Mouse (Mus musculus) liver, embryonic 12.5 days (tissue): ENCODE measurements at regions not wholly inside any gene's neighbourhood (a gene's known extent, or its start where the extent isn't known, plus 50 kb on each side); places are given as distances from the start of the nearest gene placed in this dataset.

Source experiments
- ATAC-seq: fragments of 200-750 bp; cut with Nextera tagmentation; 2 replicates; pipeline ENCODE4 v1.8.0; 2017; ENCODE audit warnings: moderate number of reproducible peaks, mild to moderate bottlenecking, moderate library complexity
- H3K27ac ChIP-seq: fragments of 300-500 bp; sonication (generic); 2 replicates; pipeline ENCODE4 v1.5.1; 2016; ENCODE audit warnings: mild to moderate bottlenecking
- H3K27me3 ChIP-seq: fragments of 300-500 bp; sonication (generic); replicated peaks from 2 replicates; pipeline ENCODE4 v1.6.1; 2016; ENCODE audit warnings: mild to moderate bottlenecking, moderate library complexity
- H3K36me3 ChIP-seq: fragments of 300-500 bp; sonication (generic); 2 replicates; pipeline ENCODE4 v1.6.1; 2016; ENCODE audit warnings: mild to moderate bottlenecking, moderate library complexity
- H3K4me1 ChIP-seq: fragments of 300-500 bp; sonication (generic); 2 replicates; pipeline ENCODE4 v1.6.1; 2016
- H3K4me2 ChIP-seq: fragments of 300-500 bp; sonication (generic); 2 replicates; pipeline ENCODE4 v1.6.1; 2016; ENCODE audit warnings: mild to moderate bottlenecking, moderate library complexity
- H3K4me3 ChIP-seq: fragments of 300-500 bp; sonication (generic); 2 replicates; pipeline ENCODE4 v1.5.1; 2016; ENCODE audit warnings: mild to moderate bottlenecking, moderate library complexity
- H3K9ac ChIP-seq: fragments of 300-500 bp; sonication (generic); 2 replicates; pipeline ENCODE4 v1.6.1; 2016; ENCODE audit warnings: mild to moderate bottlenecking, moderate library complexity
- H3K9me3 ChIP-seq: fragments of 300-500 bp; sonication (generic); replicated peaks from 2 replicates; pipeline ENCODE4 v1.6.1; 2016; ENCODE audit warnings: mild to moderate bottlenecking, moderate library complexity
- WGBS: fragments of 180-500 bp; shearing (Covaris S2); methylation state at CpG from one replicate; pipeline ENCODE4 v1.1.7; 2016; ENCODE audit not compliant: insufficient replicate concordance; 5-methylcytosine and 5-hydroxymethylcytosine counted together

DNA sequence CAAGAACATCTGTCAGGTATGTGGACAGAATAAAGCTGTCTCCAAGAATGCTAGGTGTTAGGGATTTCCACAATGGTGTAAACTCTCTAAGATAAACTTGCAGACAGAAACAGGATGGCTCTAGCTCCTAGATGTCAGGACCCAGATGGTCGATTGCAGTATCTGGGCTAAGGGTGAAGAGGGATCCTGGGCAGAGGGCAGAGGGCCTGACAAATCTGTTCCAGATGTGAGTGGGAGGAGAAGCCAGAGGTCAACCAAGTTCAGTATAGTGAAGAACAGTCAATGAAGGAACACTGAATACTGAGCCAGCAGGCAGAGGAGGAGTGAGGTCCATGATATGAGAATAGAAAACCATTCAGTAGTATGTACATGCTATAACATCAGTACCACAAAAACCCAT lies 254.4 kb downstream of the Cmpk2 start:
- WGBS, result 24% methylated on average over 1 of the region's 1 CpGs
- Histone ChIP-seq H3K4me1 (no peaks in the 10 kb centered on the region), H3K27me3 (no peaks in the 10 kb centered on the region)

DNA sequence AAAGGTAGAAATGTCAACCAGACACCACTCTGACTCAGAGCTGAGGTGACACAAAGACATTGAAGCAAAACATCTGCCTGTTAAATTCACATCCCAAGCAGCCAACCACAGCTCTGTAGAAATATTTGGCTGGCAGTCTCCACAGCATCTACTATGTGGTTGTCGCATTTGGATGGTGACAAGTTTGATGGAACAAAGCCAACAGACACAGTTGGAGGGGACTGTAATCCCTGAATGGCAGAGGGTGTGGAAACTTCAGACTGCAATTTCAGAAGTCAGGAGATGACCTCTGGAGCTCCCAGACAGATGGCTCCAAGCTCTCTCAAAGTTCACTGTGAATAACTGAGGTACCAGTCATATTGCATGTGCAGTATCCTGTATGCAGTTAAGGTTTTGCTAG lies 229.8 kb downstream of the Cmpk2 start:
- WGBS, result 67% methylated on average over 1 of the region's 1 CpGs
- Histone ChIP-seq H3K9ac (no peak overlapping the region), H3K27ac (no peak overlapping the region), H3K9me3 (no peaks in the 10 kb centered on the region), H3K4me2 (no peak overlapping the region), H3K36me3 (no peaks in the 10 kb centered on the region), H3K4me1 (no peaks in the 10 kb centered on the region), H3K4me3 (no peak overlapping the region), H3K27me3 (no peaks in the 10 kb centered on the region)
- ATAC-seq, result no peak

More for the DNA sequence above, 254.4 kb downstream of the Cmpk2 start:
- H3K9ac ChIP-seq, result no peak overlapping the region
- no peak for ATAC-seq
- no peak overlapping the region for H3K4me2 ChIP-seq
- no peaks in the 10 kb centered on the region for H3K9me3 ChIP-seq
- no peak overlapping the region for H3K4me3 ChIP-seq
- no peak overlapping the region for H3K27ac ChIP-seq
- no peaks in the 10 kb centered on the region for H3K36me3 ChIP-seq

DNA sequence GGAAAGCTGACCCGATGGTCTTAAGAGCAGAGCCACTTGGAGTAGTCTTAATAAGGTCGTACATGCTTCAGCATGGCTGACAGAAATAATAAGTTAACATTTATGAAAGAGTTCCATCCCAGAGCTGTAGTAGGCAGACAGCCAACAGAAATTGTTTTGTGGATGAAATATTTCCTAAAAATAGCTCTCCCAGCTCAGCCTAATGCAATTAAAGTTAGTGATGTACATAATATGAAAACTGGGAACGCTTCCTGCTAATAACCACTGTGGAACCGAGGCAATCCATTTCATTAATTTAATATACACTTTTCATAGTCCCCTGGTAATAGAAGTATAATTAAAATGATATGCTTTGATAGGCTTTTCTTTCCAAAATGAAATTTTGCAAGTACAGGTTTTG lies 219.0 kb downstream of the Cmpk2 start:
- Histone ChIP-seq H3K27ac (no peak overlapping the region), H3K9ac (no peak overlapping the region), H3K4me2 (no peak overlapping the region), H3K4me1 (no peaks in the 10 kb centered on the region), H3K36me3 (no peaks in the 10 kb centered on the region), H3K4me3 (no peak overlapping the region), H3K9me3 (no peaks in the 10 kb centered on the region), H3K27me3 (no peaks in the 10 kb centered on the region)
- 66% methylated on average over 4 of the region's 4 CpGs for WGBS
- ATAC-seq, result no peak

DNA sequence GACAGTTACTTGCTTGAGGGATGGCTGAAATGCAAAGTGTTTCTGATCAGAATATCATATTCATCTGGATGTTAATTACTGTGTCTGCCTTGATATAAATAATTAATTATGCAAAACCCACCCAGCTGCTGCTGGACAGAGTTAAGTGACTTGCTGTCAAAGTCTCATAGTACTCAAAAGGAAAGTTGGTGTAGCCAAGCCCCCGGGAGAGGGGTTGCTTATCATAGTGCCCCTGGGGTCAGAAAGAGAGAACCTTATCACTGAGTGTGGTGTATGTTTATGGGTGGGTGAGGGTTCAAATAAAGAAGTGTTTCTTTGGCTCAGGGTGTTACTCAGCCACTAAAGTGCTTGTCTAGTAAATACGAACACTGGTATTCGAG lies 211.6 kb downstream of the Cmpk2 start:
- Histone ChIP-seq H3K4me1 (no peaks in the 10 kb centered on the region), H3K9ac (no peak overlapping the region), H3K4me3 (no peak overlapping the region), H3K27ac (no peak overlapping the region), H3K27me3 (no peaks in the 10 kb centered on the region), H3K36me3 (no peaks in the 10 kb centered on the region), H3K9me3 (no peaks in the 10 kb centered on the region), H3K4me2 (no peak overlapping the region)
- no peak for ATAC-seq
- WGBS, result 38% methylated on average over 3 of the region's 3 CpGs

DNA sequence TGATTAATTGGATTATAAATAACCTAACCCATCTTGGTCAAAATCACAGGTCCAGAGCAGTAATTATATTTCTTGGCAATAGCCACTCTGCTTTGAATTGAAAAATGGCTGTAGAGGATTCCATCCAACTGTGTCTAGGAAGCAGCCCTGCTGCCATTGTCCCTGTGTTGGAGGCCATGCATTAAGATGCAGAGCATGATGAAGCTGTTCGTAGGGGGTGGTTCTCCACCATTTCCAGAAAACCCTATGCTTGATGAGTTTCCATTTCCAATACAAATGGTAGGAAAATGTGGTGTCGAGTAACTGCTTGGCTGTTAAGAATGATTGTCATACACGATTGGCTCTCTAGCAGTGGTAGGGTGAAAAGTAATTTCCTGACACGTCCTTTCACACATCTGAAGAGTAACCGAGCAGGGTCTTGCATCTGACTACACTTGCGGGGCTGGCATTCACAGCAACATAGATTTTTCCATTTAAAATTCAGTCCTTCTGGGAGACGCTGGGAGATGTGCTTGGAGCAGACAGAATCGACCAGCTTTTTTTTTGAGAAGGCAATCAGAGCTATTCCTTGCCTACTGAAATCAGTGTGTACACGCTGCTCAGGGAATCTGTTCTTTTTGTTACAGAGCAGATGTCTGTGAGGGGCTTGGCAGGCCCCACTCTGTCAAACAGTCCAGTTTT lies 211.0 kb downstream of the Cmpk2 start:
- ATAC-seq, result no peak
- H3K27ac ChIP-seq, result no peak overlapping the region
- no peak overlapping the region for H3K4me3 ChIP-seq
- WGBS, result 57% methylated on average over 9 of the region's 9 CpGs
- no peaks in the 10 kb centered on the region for H3K4me1 ChIP-seq
- H3K27me3 ChIP-seq, result no peaks in the 10 kb centered on the region
- no peaks in the 10 kb centered on the region for H3K9me3 ChIP-seq
- H3K36me3 ChIP-seq, result no peaks in the 10 kb centered on the region
- H3K4me2 ChIP-seq, result no peak overlapping the region
- H3K9ac ChIP-seq, result no peak overlapping the region

DNA sequence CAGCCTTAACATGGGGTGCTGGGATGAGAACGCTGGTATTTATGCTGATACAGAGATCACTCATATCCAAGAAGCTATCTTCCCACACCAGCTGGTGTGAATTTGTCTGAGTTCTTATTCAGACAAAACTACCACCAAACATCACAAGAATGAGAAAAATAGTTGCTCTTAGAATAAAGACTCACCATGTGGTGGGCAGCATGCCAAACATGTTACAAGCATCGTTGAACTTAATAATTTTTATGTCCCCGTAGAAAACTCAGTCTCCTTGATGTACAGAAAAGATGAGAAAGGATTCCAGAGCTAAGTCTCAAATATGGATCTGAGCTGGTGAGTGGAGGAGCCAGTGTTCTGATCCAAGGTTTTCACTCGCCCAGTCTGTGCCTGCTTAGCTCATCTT lies 196.5 kb downstream of the Cmpk2 start:
- Histone ChIP-seq H3K9ac (no peak overlapping the region), H3K4me3 (no peak overlapping the region), H3K9me3 (no peaks in the 10 kb centered on the region), H3K27ac (no peak overlapping the region), H3K4me1 (no peaks in the 10 kb centered on the region), H3K36me3 (no peaks in the 10 kb centered on the region), H3K4me2 (no peak overlapping the region), H3K27me3 (no peaks in the 10 kb centered on the region)
- no peak for ATAC-seq
- 67% methylated on average over 4 of the region's 4 CpGs for WGBS

DNA sequence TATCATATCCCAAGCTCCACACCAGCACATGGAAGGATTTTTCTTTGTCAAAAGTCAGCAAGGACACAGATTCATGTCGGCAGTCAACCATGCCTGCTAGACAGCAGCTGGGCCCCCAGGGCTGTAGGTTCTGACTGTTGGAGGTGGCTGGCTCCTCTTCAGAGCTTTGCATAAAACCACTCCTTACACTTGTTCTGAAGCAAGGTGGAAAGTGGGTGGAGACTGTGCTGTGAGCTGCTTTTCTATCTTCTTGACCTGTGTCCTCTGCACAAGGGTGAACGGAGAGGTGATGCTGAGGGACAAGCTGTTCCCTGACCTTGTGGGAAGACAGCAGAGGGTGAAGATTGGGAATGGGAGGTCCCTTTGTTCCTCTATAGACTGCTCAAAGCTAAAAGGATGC lies 185.2 kb downstream of the Cmpk2 start:
- Histone ChIP-seq H3K9me3 (no peaks in the 10 kb centered on the region), H3K9ac (no peak overlapping the region), H3K27me3 (no peaks in the 10 kb centered on the region), H3K4me1 (no peaks in the 10 kb centered on the region), H3K4me2 (no peak overlapping the region), H3K36me3 (no peaks in the 10 kb centered on the region), H3K4me3 (no peak overlapping the region), H3K27ac (no peak overlapping the region)
- WGBS, result 76% methylated on average over 2 of the region's 2 CpGs
- no peak for ATAC-seq

DNA sequence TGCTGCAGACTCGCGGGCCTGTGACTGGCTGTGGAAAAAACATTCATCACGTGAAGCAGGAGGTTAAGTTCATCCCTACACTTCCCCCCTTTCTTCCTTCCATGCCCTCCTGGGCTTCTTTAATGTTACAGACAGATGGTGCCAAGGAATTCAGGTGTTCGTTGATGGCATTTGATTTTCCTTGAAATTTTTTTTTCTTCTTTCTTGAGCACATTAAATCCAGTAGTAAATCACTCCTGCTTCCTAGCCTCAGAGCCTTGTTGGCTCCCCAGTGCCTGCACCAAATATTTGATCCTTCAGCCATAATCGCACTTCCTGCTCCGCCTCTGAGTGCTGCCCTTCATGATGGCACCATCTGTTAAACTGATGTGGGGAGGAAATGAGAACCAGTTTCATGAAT lies 184.8 kb downstream of the Cmpk2 start:
- H3K36me3 ChIP-seq, result no peaks in the 10 kb centered on the region

DNA sequence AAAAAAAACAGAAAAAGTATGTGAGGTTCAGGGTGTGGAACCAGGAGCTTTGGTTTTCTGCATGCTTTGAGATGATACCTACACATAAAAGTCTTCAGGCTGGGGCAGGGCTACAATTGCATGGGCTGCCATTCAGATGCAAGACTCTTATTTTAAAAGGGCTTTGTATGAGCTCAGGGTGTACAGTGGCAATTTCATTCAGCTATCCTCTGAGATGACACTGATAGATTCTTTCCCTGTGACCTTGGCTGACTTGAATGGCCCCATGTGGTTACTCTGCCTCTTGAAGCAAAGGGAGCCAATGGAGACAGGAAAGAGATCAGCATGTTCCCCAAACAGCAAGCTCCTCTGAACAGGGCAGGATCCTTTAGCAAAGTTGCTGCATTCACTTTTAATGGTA lies 177.1 kb downstream of the Cmpk2 start:
- Histone ChIP-seq H3K9me3 (no peaks in the 10 kb centered on the region), H3K4me3 (no peak overlapping the region), H3K36me3 (no peaks in the 10 kb centered on the region), H3K27ac (no peak overlapping the region), H3K4me1 (no peaks in the 10 kb centered on the region), H3K4me2 (no peak overlapping the region), H3K27me3 (no peaks in the 10 kb centered on the region), H3K9ac (no peak overlapping the region)
- no peak for ATAC-seq

More for the DNA sequence above, 184.8 kb downstream of the Cmpk2 start:
- 59% methylated on average over 6 of the region's 6 CpGs for WGBS
- H3K27ac ChIP-seq, result no peak overlapping the region
- no peak overlapping the region for H3K4me2 ChIP-seq
- H3K9me3 ChIP-seq, result no peaks in the 10 kb centered on the region
- H3K27me3 ChIP-seq, result no peaks in the 10 kb centered on the region
- no peak for ATAC-seq
- no peak overlapping the region for H3K4me3 ChIP-seq
- H3K4me1 ChIP-seq, result no peaks in the 10 kb centered on the region
- no peak overlapping the region for H3K9ac ChIP-seq

DNA sequence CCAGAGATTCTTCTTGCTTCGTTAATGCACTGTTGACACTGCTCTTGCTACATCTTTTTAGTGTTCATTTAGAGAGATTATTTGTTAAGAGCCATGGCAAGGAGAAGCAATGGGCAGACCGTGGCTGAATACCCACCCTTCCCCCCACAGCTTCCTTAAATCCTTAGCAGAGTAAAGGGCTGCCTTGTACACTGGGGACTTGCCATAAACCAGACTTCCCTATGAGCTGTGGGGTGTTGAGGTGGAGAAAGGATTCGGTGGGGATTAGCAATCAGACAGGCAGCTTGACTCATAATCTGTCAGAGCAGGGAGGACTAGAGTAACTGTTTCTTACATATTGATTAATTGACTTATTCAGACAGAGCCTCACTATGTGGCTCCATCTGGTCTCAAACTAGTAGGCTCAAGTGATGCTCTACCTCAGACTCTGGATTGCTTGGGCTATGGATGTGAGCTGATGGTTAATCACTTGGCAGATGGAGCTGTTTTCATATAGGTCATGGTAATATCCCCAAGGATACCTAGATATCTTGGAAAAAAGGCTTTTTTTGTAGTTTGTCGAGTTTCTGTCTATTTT lies 166.7 kb downstream of the Cmpk2 start:
- H3K27ac ChIP-seq, result no peak overlapping the region
- H3K4me2 ChIP-seq, result no peak overlapping the region
- H3K9me3 ChIP-seq, result no peaks in the 10 kb centered on the region
- no peak for ATAC-seq
- 44% methylated on average over 4 of the region's 4 CpGs for WGBS
- no peak overlapping the region for H3K4me3 ChIP-seq
- no peaks in the 10 kb centered on the region for H3K27me3 ChIP-seq
- H3K4me1 ChIP-seq, result no peaks in the 10 kb centered on the region
- H3K9ac ChIP-seq, result no peak overlapping the region
- H3K36me3 ChIP-seq, result no peaks in the 10 kb centered on the region

DNA sequence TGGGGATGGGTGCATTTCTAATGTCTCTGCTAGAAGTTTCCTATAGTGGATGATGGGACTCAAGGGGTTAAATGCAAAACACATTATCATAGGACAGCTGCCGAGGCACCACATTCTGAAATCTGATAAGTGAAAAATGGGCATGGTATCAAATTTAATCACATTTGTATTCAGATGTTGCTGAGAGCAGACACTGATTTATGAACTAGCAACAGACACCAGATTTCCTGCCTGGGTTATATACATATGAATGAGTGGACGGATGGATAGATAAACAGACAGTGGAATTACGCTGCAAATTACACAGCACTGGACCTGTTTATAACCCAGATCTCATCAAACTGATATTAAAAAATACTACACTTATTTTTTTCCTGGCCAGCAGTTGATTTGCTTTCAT lies 166.2 kb downstream of the Cmpk2 start:
- Histone ChIP-seq H3K4me2 (no peak overlapping the region), H3K36me3 (no peaks in the 10 kb centered on the region), H3K27me3 (no peaks in the 10 kb centered on the region), H3K4me1 (no peaks in the 10 kb centered on the region), H3K27ac (no peak overlapping the region), H3K9me3 (no peaks in the 10 kb centered on the region), H3K4me3 (no peak overlapping the region), H3K9ac (no peak overlapping the region)
- WGBS, result 40% methylated on average over 3 of the region's 3 CpGs
- ATAC-seq, result no peak

DNA sequence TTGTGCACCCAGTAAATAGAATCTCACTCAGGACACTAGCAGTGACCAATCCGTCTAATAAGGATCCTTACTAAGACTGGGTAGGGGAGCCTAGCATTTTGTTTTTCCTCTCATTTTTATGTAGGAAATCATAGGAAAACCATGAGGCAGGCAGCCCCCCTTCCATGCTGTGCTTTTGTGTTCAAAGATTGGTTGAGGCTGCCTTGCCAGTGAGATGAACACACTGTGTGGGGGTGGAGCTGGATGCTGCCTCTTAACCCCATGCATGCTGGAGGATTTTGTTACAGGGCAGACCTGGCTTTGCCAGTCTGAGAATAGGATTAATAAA lies 162.8 kb downstream of the Cmpk2 start:
- no peak overlapping the region for H3K27ac ChIP-seq
- H3K27me3 ChIP-seq, result no peaks in the 10 kb centered on the region
- H3K36me3 ChIP-seq, result no peaks in the 10 kb centered on the region
- WGBS, result 55% methylated on average over 1 of the region's 1 CpGs
- no peak overlapping the region for H3K4me2 ChIP-seq
- ATAC-seq, result no peak
- H3K4me1 ChIP-seq, result no peaks in the 10 kb centered on the region
- no peaks in the 10 kb centered on the region for H3K9me3 ChIP-seq
- no peak overlapping the region for H3K4me3 ChIP-seq
- H3K9ac ChIP-seq, result no peak overlapping the region

DNA sequence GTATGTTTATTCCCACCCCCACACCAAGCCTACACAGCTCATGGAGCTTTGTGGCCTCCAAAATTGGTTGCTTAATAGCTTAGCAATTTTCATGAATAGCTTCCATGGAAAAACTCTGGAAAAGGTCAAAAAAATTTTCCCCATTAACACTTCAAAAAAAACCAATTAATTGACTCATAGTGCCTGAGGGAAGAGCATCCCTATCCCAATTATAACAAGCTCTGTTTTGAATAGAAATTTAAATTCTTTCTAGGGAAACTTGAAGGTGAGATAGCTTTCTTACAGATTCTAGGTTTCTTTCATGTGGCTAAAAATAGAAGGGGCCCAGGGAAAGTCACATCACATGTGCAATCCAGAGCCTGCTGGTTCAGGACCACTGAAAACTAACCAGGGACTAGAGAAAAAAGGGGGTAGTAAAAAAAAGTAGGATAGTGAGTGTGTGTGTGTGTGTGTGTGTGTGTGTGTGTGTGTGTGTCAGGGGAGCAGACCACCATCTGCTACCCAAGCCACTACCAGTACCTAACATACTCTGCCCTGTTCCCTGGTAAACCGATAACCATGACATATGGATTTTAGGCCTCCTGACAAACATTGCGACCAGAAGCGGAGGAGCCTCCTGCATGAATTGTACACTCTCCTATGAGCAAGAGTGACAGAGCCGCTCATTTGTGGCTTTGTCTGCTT lies 162.2 kb downstream of the Cmpk2 start:
- H3K36me3 ChIP-seq, result no peaks in the 10 kb centered on the region
- H3K27me3 ChIP-seq, result no peaks in the 10 kb centered on the region
- H3K27ac ChIP-seq, result no peak overlapping the region
- no peaks in the 10 kb centered on the region for H3K4me1 ChIP-seq
- H3K4me2 ChIP-seq, result no peak overlapping the region
- no peak for ATAC-seq
- no peak overlapping the region for H3K4me3 ChIP-seq
- H3K9ac ChIP-seq, result no peak overlapping the region
- H3K9me3 ChIP-seq, result no peaks in the 10 kb centered on the region
- 63% methylated on average over 4 of the region's 4 CpGs for WGBS
